Mouse (Mus musculus) natural killer cell, adult 2 months (primary cell): ENCODE measurements around the gene Phc2.
"Not testable (repeated sequence)": the region's sequence is repeated elsewhere in the genome, so short reads cannot be mapped to it uniquely, and the experiment has no call there.

Source experiments
- DNase-seq, 2 experiments: peaks; one replicate each; pipeline ENCODE4 v3.0.0; 2022; ENCODE audit warnings: low spot score in 2 of 2

Phc2 gene

GRCm38 (mm10) chr4:128645896-128646295, 8.6 kb upstream of the Phc2 start:
- DNase-seq, result no peak

GRCm38 (mm10) chr4:128646762-128647161, 7.7 kb upstream of the Phc2 start:
- no peak for DNase-seq

- DNase-seq, result no peak
These were observed 5.8 kb upstream of the Phc2 start for GRCm38 (mm10) chr4:128648567-128649255.

- DNase-seq, result no peak
These were observed 3.0 kb upstream of the Phc2 start for GRCm38 (mm10) chr4:128651530-128651929.

GRCm38 (mm10) chr4:128652584-128653298, 1.8 kb upstream of the Phc2 start:
- no peak for DNase-seq

- DNase-seq, result peak; percentile 5 to 7
These were observed 944 bp downstream of the Phc2 start for GRCm38 (mm10) chr4:128655446-128655845.

- DNase-seq, result no peak
These were observed 5.7 kb downstream of the Phc2 start for GRCm38 (mm10) chr4:128660196-128660595.

- no peak for DNase-seq
These were observed 6.6 kb downstream of the Phc2 start for GRCm38 (mm10) chr4:128661063-128661462.

- peak in 1 of 2 experiments; percentile 8 for DNase-seq
These were observed 9.5 kb downstream of the Phc2 start for GRCm38 (mm10) chr4:128664002-128664401.

GRCm38 (mm10) chr4:128666362-128666761, 11.9 kb downstream of the Phc2 start:
- DNase-seq, result not testable (repeated sequence)

- not testable (repeated sequence) for DNase-seq
These were observed 12.7 kb downstream of the Phc2 start for GRCm38 (mm10) chr4:128667195-128667594.

- DNase-seq, result no peak
These were observed 14.7 kb downstream of the Phc2 start for GRCm38 (mm10) chr4:128669229-128669628.

- no peak for DNase-seq
These were observed 16.2 kb downstream of the Phc2 start for GRCm38 (mm10) chr4:128670566-128671191.

- DNase-seq, result no peak
These were observed 18.0 kb downstream of the Phc2 start for GRCm38 (mm10) chr4:128672494-128672893.

- DNase-seq, result no peak
These were observed 24.2 kb downstream of the Phc2 start for GRCm38 (mm10) chr4:128678564-128679217.

- no peak for DNase-seq
These were observed 26.6 kb downstream of the Phc2 start for GRCm38 (mm10) chr4:128681126-128681525.

GRCm38 (mm10) chr4:128682281-128682680, 27.8 kb downstream of the Phc2 start:
- DNase-seq, result no peak

GRCm38 (mm10) chr4:128683706-128684105, 29.2 kb downstream of the Phc2 start:
- no peak for DNase-seq

- no peak for DNase-seq
These were observed 29.6 kb downstream of the Phc2 start for GRCm38 (mm10) chr4:128684108-128684507.

- DNase-seq, result no peak
These were observed 34.0 kb downstream of the Phc2 start for GRCm38 (mm10) chr4:128688513-128688913.

- DNase-seq, result no peak
These were observed 34.5 kb downstream of the Phc2 start for GRCm38 (mm10) chr4:128688976-128689375.

GRCm38 (mm10) chr4:128689739-128690304, 35.3 kb downstream of the Phc2 start:
- DNase-seq, result no peak
